Mouse (Mus musculus): ENCODE measurements at regions not wholly inside any gene's neighbourhood (a gene's known extent, or its start where the extent isn't known, plus 50 kb on each side); places are given as distances from the start of the nearest gene placed in this dataset.

DNA sequence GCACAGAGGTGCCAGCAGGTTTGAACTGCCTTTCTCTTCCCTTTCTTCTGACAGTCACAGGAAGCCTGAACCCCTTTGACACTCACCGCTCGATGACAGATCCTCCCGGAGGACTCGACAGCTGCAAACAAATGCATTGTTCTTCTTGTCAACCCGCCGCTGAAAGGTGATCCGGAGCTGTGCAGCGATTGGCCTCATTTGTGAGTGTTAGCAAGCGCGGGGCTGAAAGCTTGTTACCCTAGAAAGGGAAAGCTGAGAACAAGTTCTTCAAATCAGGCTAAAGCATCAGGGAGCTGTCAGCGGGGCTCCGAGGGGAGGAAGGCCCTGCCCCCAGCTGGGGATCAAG, 154.1 kb downstream of the Gm45692 start:
- TF ChIP-seq GATA1 (IDR thresholded peaks at IDR 0.05; ENCODE audit: borderline replicate concordance, low read length) (no peak), CTCF (IDR thresholded peaks at IDR 0.05; ENCODE audit: low read depth, low read length) (no peak), TAL1 (conservative IDR thresholded peaks at IDR 0.05; ENCODE audit: low read depth, low read length) (no peak)
